In the genomic region with DNA sequence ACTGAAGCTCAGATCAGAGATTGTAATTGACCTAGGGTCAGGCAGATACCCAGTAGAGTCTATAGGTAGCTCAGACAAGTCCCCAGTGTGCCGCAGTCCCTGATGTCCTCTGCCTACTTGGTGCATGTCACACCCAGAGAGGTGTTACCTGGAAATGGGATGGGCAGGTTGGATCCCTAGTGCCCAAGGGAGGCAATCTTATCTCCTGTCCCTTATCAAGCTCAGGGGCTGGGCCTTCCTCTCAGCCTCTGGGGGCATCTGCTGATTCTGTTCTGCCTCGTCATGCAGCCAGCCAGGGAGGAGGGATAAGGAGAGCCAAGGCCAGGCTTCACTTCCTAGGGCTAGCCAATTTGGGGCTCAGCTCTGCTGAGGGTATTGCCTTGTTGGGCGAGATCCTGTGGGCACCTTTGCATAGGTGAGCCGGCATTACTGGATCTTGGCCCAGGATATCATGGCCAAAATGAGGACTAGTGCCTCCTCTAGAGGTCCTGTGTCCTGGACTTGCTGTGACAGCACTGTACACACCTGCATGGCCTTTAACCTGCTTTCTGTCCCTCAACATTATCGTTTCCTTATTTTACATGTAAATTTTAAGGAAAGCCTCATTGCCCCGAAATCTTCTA, we compare ENCODE assay signal across 8 mouse cellular contexts. TPM values are rescaled to one million over a fixed set of nuclear protein-coding genes. Genes with fewer than 3 reads are reported as not detected.
A peak's percentile ranks its signal among the peaks of the same experiment; 100 is the strongest.
DNase-seq lines count a peak whose midpoint lies in the region; ATAC-seq and TF ChIP-seq lines count a peak whose summit lies in the region.

No protein-coding gene starts in this region.

- peaks cover 34% of the 10 kb centered on the region for H3K4me1 ChIP-seq in kidney, embryonic 15.5 days
- H3K4me1 ChIP-seq in hindbrain, postnatal 0 days (ENCODE audit: insufficient read depth, low read length) = peaks cover 21% of the 10 kb centered on the region

- TF ChIP-seq CTCF in hindbrain, postnatal 0 days (IDR thresholded peaks at IDR 0.05; ENCODE audit: low read depth) = no peak

- peaks cover 27% of the 10 kb centered on the region for H3K36me3 ChIP-seq in kidney, embryonic 15.5 days
- H3K36me3 ChIP-seq in hindbrain, postnatal 0 days (ENCODE audit: insufficient read depth, low read length) = peaks cover 9% of the 10 kb centered on the region; the same call in 1 of the 2 replicates
- no peaks in the 10 kb centered on the region for H3K36me3 ChIP-seq in myocyte (ENCODE audit: control insufficient read depth, insufficient read depth)

- 83% methylated on average over 6 of the region's 6 CpGs for WGBS in kidney, embryonic 15.5 days
- 89% methylated on average over 6 of the region's 6 CpGs for WGBS in hindbrain, postnatal 0 days

- peaks cover 35% of the 10 kb centered on the region for H3K79me2 ChIP-seq in myocyte (ENCODE audit: control insufficient read depth, insufficient read depth)

- peak overlapping the region; percentile 79 for H3K4me2 ChIP-seq in kidney, embryonic 15.5 days
- H3K4me2 ChIP-seq in hindbrain, postnatal 0 days (ENCODE audit: low read depth, low read length) = peak overlapping the region; percentile 90
- peak overlapping the region; percentile 97 for H3K4me2 ChIP-seq in myocyte (ENCODE audit: low read depth)

- peak overlapping the region; percentile 100 for H3K9ac ChIP-seq in kidney, embryonic 15.5 days
- H3K9ac ChIP-seq in hindbrain, postnatal 0 days (replicated peaks; ENCODE audit: low read length) = peak overlapping the region; percentile 87; the same call in 1 of the 2 replicates

- H3K9me3 ChIP-seq in kidney, embryonic 15.5 days (replicated peaks) = no peaks in the 10 kb centered on the region
- H3K9me3 ChIP-seq in hindbrain, postnatal 0 days (ENCODE audit: low read length) = no peaks in the 10 kb centered on the region

- no peak for ATAC-seq in kidney, embryonic 15.5 days (replicated peaks; ENCODE audit: low FRiP score)
- no peak for ATAC-seq in hindbrain, postnatal 0 days

- H3K27me3 ChIP-seq in kidney, embryonic 15.5 days = no peaks in the 10 kb centered on the region
- H3K27me3 ChIP-seq in hindbrain, postnatal 0 days (ENCODE audit: insufficient read depth, low read length) = no peaks in the 10 kb centered on the region
- no peaks in the 10 kb centered on the region for H3K27me3 ChIP-seq in myocyte (ENCODE audit: control insufficient read depth, insufficient read depth, insufficient read length)

- no peak for TF ChIP-seq POLR2A in myocyte (IDR thresholded peaks at IDR 0.05; ENCODE audit: insufficient read length, low read depth)

- peak overlapping the region; percentile 93 for H3K4me3 ChIP-seq in kidney, embryonic 15.5 days (replicated peaks)
- peak overlapping the region; percentile 80; the same call in 1 of the 2 replicates for H3K4me3 ChIP-seq in hindbrain, postnatal 0 days (ENCODE audit: low read length)
- H3K4me3 ChIP-seq in myocyte = peak overlapping the region; percentile 47

- DNase-seq in kidney, adult 18-20 months = no peak
- DNase-seq in c-Kit-positive CD71-positive TER-119-positive erythroid progenitor cells, embryonic 14.5 days (ENCODE audit: low spot score) = peak; percentile 79
- no peak for DNase-seq in hindbrain, postnatal 0 days (ENCODE audit: low spot score)
- no peak for DNase-seq in testis, postnatal 10 days (ENCODE audit: low spot score)
- DNase-seq in embryo, embryonic 11 days = no peak
- no peak for DNase-seq in gastrocnemius, postnatal 4 days (ENCODE audit: low spot score in 2 of 2)

- no peak overlapping the region for H3ac ChIP-seq in myocyte (ENCODE audit: control insufficient read depth, insufficient read length)

- H3K27ac ChIP-seq in kidney, embryonic 15.5 days = no peak overlapping the region
- H3K27ac ChIP-seq in hindbrain, postnatal 0 days = no peak overlapping the region

TF ChIP-seq in myocyte, 11 proteins besides CTCF, POLR2A, EP300 and RAD21:
- TF ChIP-seq CEBPB (IDR thresholded peaks at IDR 0.05; ENCODE audit: insufficient read depth, poor library complexity, severe bottlenecking) (no peak), USF1 (IDR thresholded peaks at IDR 0.05; ENCODE audit: low read depth) (no peak), E2F4 (IDR thresholded peaks at IDR 0.05; ENCODE audit: insufficient read depth) (no peak)

RNA-seq across cellular contexts. Expression of a gene that starts 1.7 kb away (rescaled TPM):
- 41.6 and 45.9 TPM in 2 replicates for polyA plus RNA-seq in kidney, embryonic 15.5 days (2015; fragmentation: Nextera tagmentation; extraction: Ambion mirVana)
- total RNA-seq in hindbrain, postnatal 0 days (2014; rRNA removed) = 72.2 and 72.6 TPM in 2 replicates
- polyA plus RNA-seq in hindbrain, postnatal 0 days (2015; fragmentation: Nextera tagmentation; extraction: Ambion mirVana) = 34.7 and 35.5 TPM in 2 replicates
- 29.1 TPM for polyA plus RNA-seq in myocyte (2012; fragmentation: generic; extraction: Trizol)
- total RNA-seq in gastrocnemius, postnatal 4 days (2021) = 10 to 100 TPM; 32.9 TPM

RNA-seq across cellular contexts. Expression of a gene that starts 17.5 kb away (rescaled TPM):
- 0.70 and 0.75 TPM in 2 replicates for polyA plus RNA-seq in kidney, embryonic 15.5 days (2015; fragmentation: Nextera tagmentation; extraction: Ambion mirVana)
- total RNA-seq in hindbrain, postnatal 0 days (2014; rRNA removed) = 106 and 119 TPM in 2 replicates
- polyA plus RNA-seq in hindbrain, postnatal 0 days (2015; fragmentation: Nextera tagmentation; extraction: Ambion mirVana) = 4.6 and 4.9 TPM in 2 replicates
- polyA plus RNA-seq in myocyte (2012; fragmentation: generic; extraction: Trizol) = 5.1 TPM
- 1 to 10 TPM; 4.3 to 4.7 TPM for total RNA-seq in gastrocnemius, postnatal 4 days (2021)

RNA-seq across cellular contexts. Expression of a gene that starts 20.0 kb away (rescaled TPM):
- 0.59 and 2.1 TPM in 2 replicates for polyA plus RNA-seq in kidney, embryonic 15.5 days (2015; fragmentation: Nextera tagmentation; extraction: Ambion mirVana)
- not detected in 2 replicates for total RNA-seq in hindbrain, postnatal 0 days (2014; rRNA removed)
- polyA plus RNA-seq in hindbrain, postnatal 0 days (2015; fragmentation: Nextera tagmentation; extraction: Ambion mirVana) = 0.26 and 0.48 TPM in 2 replicates
- polyA plus RNA-seq in myocyte (2012; fragmentation: generic; extraction: Trizol) = not detected
- total RNA-seq in gastrocnemius, postnatal 4 days (2021) = under 1 TPM; 0.22 to 0.70 TPM

RNA-seq across cellular contexts. Expression of a gene that starts 31.6 kb away (rescaled TPM):
- not detected in 2 replicates for polyA plus RNA-seq in kidney, embryonic 15.5 days (2015; fragmentation: Nextera tagmentation; extraction: Ambion mirVana)
- 0.52 TPM in 1 of 2 replicates, not detected in the other for total RNA-seq in hindbrain, postnatal 0 days (2014; rRNA removed)
- polyA plus RNA-seq in hindbrain, postnatal 0 days (2015; fragmentation: Nextera tagmentation; extraction: Ambion mirVana) = 0.37 and 0.68 TPM in 2 replicates
- polyA plus RNA-seq in myocyte (2012; fragmentation: generic; extraction: Trizol) = not detected
- total RNA-seq in gastrocnemius, postnatal 4 days (2021) = not detected

RNA-seq across cellular contexts. Expression of a gene that starts 41.3 kb away (rescaled TPM):
- 168 and 193 TPM in 2 replicates for polyA plus RNA-seq in kidney, embryonic 15.5 days (2015; fragmentation: Nextera tagmentation; extraction: Ambion mirVana)
- 442 and 446 TPM in 2 replicates for total RNA-seq in hindbrain, postnatal 0 days (2014; rRNA removed)
- 369 and 371 TPM in 2 replicates for polyA plus RNA-seq in hindbrain, postnatal 0 days (2015; fragmentation: Nextera tagmentation; extraction: Ambion mirVana)
- polyA plus RNA-seq in myocyte (2012; fragmentation: generic; extraction: Trizol) = 165 TPM
- total RNA-seq in gastrocnemius, postnatal 4 days (2021) = 100 to 1,000 TPM; 127 to 147 TPM
